Mouse (Mus musculus) cortical plate, adult 2 months (tissue): ENCODE measurements at regions not wholly inside any gene's neighbourhood (a gene's known extent, or its start where the extent isn't known, plus 50 kb on each side); places are given as distances from the start of the nearest gene placed in this dataset.

Source experiments
- H3K27ac ChIP-seq: fragments of 200-500 bp; 2 replicates; pipeline ENCODE4 v1.5.1; 2012; ENCODE audit warnings: low read length, control low read depth, inconsistent platforms; ENCODE audit not compliant: insufficient read depth
- H3K4me1 ChIP-seq: fragments of 200-500 bp; 2 replicates; pipeline ENCODE4 v1.6.1; 2011; ENCODE audit warnings: low read length; ENCODE audit not compliant: control insufficient read depth, insufficient read depth
- H3K4me3 ChIP-seq: fragments of 200-500 bp; 2 replicates; pipeline ENCODE4 v1.5.1; 2011; ENCODE audit warnings: mild to moderate bottlenecking, low read length, control low read depth; ENCODE audit not compliant: insufficient read depth
- CTCF ChIP-seq: fragments of 200-500 bp; IDR thresholded peaks from 2 replicates; pipeline ENCODE4 v1.5.1; 2011; ENCODE audit warnings: mild to moderate bottlenecking, control low read depth, low read length; ENCODE audit not compliant: insufficient read depth; ENCODE audit errors: extremely low read depth
- POLR2A ChIP-seq: fragments of 200-500 bp; IDR thresholded peaks from 2 replicates; pipeline ENCODE4 v1.6.1; 2011; ENCODE audit warnings: mild to moderate bottlenecking, low read length, control low read depth; ENCODE audit not compliant: insufficient read depth; ENCODE audit errors: extremely low read depth

DNA sequence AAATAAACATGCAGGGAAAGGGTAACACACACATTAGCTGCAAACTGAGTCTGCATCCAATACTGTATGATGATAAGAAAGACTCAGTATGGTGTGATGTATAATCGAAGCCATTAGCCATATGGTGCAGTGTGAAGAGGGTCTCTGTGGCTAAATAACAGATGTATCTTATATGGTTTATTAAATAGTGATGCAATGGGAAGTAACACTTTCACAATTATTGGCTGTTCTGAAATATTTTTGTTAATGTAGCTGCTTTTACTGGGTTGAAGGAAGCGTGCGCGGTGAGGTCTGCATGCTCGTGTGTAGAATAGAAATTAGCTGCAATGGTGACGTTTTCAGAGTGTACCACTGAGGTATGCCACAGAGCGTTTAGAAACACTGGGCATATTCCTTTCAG is 221.7 kb upstream of the Zic1 start:
- Histone ChIP-seq H3K4me3 (no peak overlapping the region), H3K4me1 (no peaks in the 10 kb centered on the region), H3K27ac (no peak overlapping the region)
- TF ChIP-seq POLR2A (no peak), CTCF (no peak)

GRCm38 (mm10) chr9:91586635-91587034 is 221.0 kb upstream of the Zic1 start:
- no peak overlapping the region for H3K4me3 ChIP-seq
- no peak for TF ChIP-seq CTCF
- no peak for TF ChIP-seq POLR2A

GRCm38 (mm10) chr9:91574156-91574555 is 208.5 kb upstream of the Zic1 start:
- no peak overlapping the region for H3K27ac ChIP-seq
- no peak overlapping the region for H3K4me3 ChIP-seq
- TF ChIP-seq POLR2A (no peak), CTCF (no peak)
- no peaks in the 10 kb centered on the region for H3K4me1 ChIP-seq

More at GRCm38 (mm10) chr9:91586635-91587034, 221.0 kb upstream of the Zic1 start:
- no peak overlapping the region for H3K27ac ChIP-seq
- no peaks in the 10 kb centered on the region for H3K4me1 ChIP-seq

GRCm38 (mm10) chr9:91566006-91566641 is 200.5 kb upstream of the Zic1 start:
- H3K4me1 ChIP-seq, result no peaks in the 10 kb centered on the region
- H3K4me3 ChIP-seq, result no peak overlapping the region
- H3K27ac ChIP-seq, result no peak overlapping the region
- TF ChIP-seq POLR2A (no peak), CTCF (no peak)

- no peak overlapping the region for H3K27ac ChIP-seq
- TF ChIP-seq POLR2A (no peak), CTCF (no peak)
- H3K4me3 ChIP-seq, result no peak overlapping the region
- H3K4me1 ChIP-seq, result no peaks in the 10 kb centered on the region
Measured at GRCm38 (mm10) chr9:91561331-91561730, 195.7 kb upstream of the Zic1 start.

GRCm38 (mm10) chr9:91559794-91560193 is 194.2 kb upstream of the Zic1 start:
- no peak for TF ChIP-seq CTCF
- TF ChIP-seq POLR2A, result no peak
- Histone ChIP-seq H3K4me1 (no peaks in the 10 kb centered on the region), H3K27ac (no peak overlapping the region), H3K4me3 (no peak overlapping the region)

GRCm38 (mm10) chr9:91547051-91547450 is 181.4 kb upstream of the Zic1 start:
- Histone ChIP-seq H3K4me1 (no peaks in the 10 kb centered on the region), H3K4me3 (no peak overlapping the region), H3K27ac (no peak overlapping the region)
- TF ChIP-seq POLR2A, result no peak

- no peak for TF ChIP-seq CTCF
- no peak for TF ChIP-seq POLR2A
- Histone ChIP-seq H3K4me3 (no peak overlapping the region), H3K27ac (no peak overlapping the region), H3K4me1 (no peaks in the 10 kb centered on the region)
Measured at GRCm38 (mm10) chr9:91545402-91545801, 179.8 kb upstream of the Zic1 start.

DNA sequence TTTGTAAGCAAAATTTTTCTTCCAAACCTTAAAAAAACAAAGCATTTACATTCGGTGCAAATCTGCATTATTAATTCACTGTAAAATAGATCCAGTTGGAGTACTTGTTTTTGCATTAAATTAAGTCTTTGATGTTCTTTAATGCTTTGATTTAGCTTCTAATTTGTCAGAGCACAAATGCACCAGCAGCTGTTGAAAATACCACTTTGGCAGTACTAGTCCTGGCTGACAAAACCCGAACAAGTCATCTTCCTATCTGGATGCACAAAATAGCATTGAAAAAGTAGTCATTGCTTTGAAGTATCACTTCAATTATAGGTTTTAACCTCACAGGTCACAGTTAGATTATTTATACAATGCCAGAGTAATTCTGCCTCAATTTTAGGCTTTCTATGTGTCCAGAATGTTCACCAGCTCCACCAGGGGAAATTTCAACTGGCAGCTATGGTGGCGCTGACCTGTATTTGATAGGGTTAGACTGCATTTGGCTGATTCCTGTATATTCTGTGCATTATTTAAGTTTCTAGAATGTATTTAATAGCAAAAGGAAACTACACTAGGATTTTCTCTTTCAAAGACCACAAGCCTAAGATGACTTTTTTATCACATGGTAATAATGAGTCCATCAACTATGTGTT is 163.3 kb upstream of the Zic1 start:
- Histone ChIP-seq H3K4me3 (no peak overlapping the region), H3K27ac (no peak overlapping the region), H3K4me1 (no peaks in the 10 kb centered on the region)
- TF ChIP-seq CTCF (no peak), POLR2A (no peak)

- H3K27ac ChIP-seq, result no peak overlapping the region
- H3K4me3 ChIP-seq, result no peak overlapping the region
- TF ChIP-seq CTCF (no peak), POLR2A (no peak)
- no peaks in the 10 kb centered on the region for H3K4me1 ChIP-seq
Measured at GRCm38 (mm10) chr9:91528388-91528787, 162.8 kb upstream of the Zic1 start.
